ENCODE assay signal across 8 mouse cellular contexts in genomic region chr9:122885385-122885784, GRCm38 (mm10). TPM values are rescaled to one million over a fixed set of nuclear protein-coding genes. Genes with fewer than 3 reads are reported as not detected.
A peak's percentile ranks its signal among the peaks of the same experiment; 100 is the strongest.
DNase-seq lines count a peak whose midpoint lies in the region; ATAC-seq and TF ChIP-seq lines count a peak whose summit lies in the region.

Gene Zkscan7, plus strand, starts transcription at chr9:122885685.

- peak within 1 kb of the TSS; percentile 84 for H3K4me2 ChIP-seq in kidney, embryonic 14.5 days (replicated peaks; ENCODE audit: low read depth, low read length)
- H3K4me2 ChIP-seq in embryonic facial prominence, embryonic 12.5 days (replicated peaks): peak within 1 kb of the TSS; percentile 77
- H3K4me2 ChIP-seq in hindbrain, embryonic 15.5 days: peak within 1 kb of the TSS; percentile 84
- peak within 1 kb of the TSS; percentile 88 for H3K4me2 ChIP-seq in midbrain, embryonic 15.5 days

- ATAC-seq in kidney, embryonic 14.5 days (ENCODE audit: low FRiP score, low TSS enrichment): no peak
- no peak for ATAC-seq in embryonic facial prominence, embryonic 12.5 days (ENCODE audit: insufficient number of reproducible peaks, insufficient read depth, low FRiP score, low TSS enrichment)
- ATAC-seq in hindbrain, embryonic 15.5 days (ENCODE audit: low FRiP score, low read depth): no peak
- ATAC-seq in midbrain, embryonic 15.5 days (replicated peaks): no peak

- H3K36me3 ChIP-seq in kidney, embryonic 14.5 days (ENCODE audit: control insufficient read depth, insufficient read depth, low read length): no peaks in the 10 kb centered on the region; the same call in 1 of the 2 replicates
- peaks cover 5% of the 10 kb centered on the region; the same call in 1 of the 2 replicates for H3K36me3 ChIP-seq in embryonic facial prominence, embryonic 12.5 days
- H3K36me3 ChIP-seq in hindbrain, embryonic 15.5 days: no peaks in the 10 kb centered on the region; the same call in 1 of the 2 replicates
- 0 out of 2 replicates have a peak, but pooled peaks cover 2% of the 10 kb centered on the region for H3K36me3 ChIP-seq in midbrain, embryonic 15.5 days (replicated peaks)
- no peaks in the 10 kb centered on the region for H3K36me3 ChIP-seq in thymus, adult 2 months (ENCODE audit: control insufficient read depth, insufficient read depth, low read length)

- no peak for TF ChIP-seq POLR2A in thymus, adult 2 months (IDR thresholded peaks at IDR 0.05; ENCODE audit: control insufficient read depth, extremely low read depth, insufficient read depth, low read length, poor library complexity)

- no peak for DNase-seq in kidney, postnatal 25 days
- no peak for DNase-seq in thymus, adult 2 months
- no peak for DNase-seq in left cerebral cortex, adult 8-10 months (ENCODE audit: low spot score in 2 of 2)
- no peak for DNase-seq in T-cell, adult 2 months (ENCODE audit: low spot score)

- no peak for TF ChIP-seq CTCF in thymus, adult 2 months (IDR thresholded peaks at IDR 0.05; ENCODE audit: borderline replicate concordance, control insufficient read depth, extremely low read depth, insufficient read depth, low read length, poor library complexity)

- 0 out of 2 replicates have a peak, but pooled peaks cover 3% of the 10 kb centered on the region for H3K9me3 ChIP-seq in kidney, embryonic 14.5 days (ENCODE audit: control insufficient read depth, low read length)
- no peaks in the 10 kb centered on the region for H3K9me3 ChIP-seq in embryonic facial prominence, embryonic 12.5 days
- H3K9me3 ChIP-seq in hindbrain, embryonic 15.5 days: no peaks in the 10 kb centered on the region
- no peaks in the 10 kb centered on the region for H3K9me3 ChIP-seq in midbrain, embryonic 15.5 days

- H3K27me3 ChIP-seq in kidney, embryonic 14.5 days (ENCODE audit: control insufficient read depth, insufficient read depth, low read length): no peaks in the 10 kb centered on the region
- H3K27me3 ChIP-seq in embryonic facial prominence, embryonic 12.5 days: no peaks in the 10 kb centered on the region
- H3K27me3 ChIP-seq in hindbrain, embryonic 15.5 days: no peaks in the 10 kb centered on the region
- no peaks in the 10 kb centered on the region for H3K27me3 ChIP-seq in midbrain, embryonic 15.5 days (replicated peaks)
- no peaks in the 10 kb centered on the region for H3K27me3 ChIP-seq in thymus, adult 2 months (ENCODE audit: control insufficient read depth, insufficient read depth, low read length)

- H3K9ac ChIP-seq in kidney, embryonic 14.5 days (ENCODE audit: low read depth, low read length): no peak within 1 kb of the TSS
- no peak within 1 kb of the TSS for H3K9ac ChIP-seq in embryonic facial prominence, embryonic 12.5 days
- H3K9ac ChIP-seq in hindbrain, embryonic 15.5 days: no peak within 1 kb of the TSS
- H3K9ac ChIP-seq in midbrain, embryonic 15.5 days: peak within 1 kb of the TSS; percentile 84; the same call in 1 of the 2 replicates

- H3K4me3 ChIP-seq in kidney, embryonic 14.5 days (ENCODE audit: low read length): peak within 1 kb of the TSS; percentile 82
- H3K4me3 ChIP-seq in embryonic facial prominence, embryonic 12.5 days: peak within 1 kb of the TSS; percentile 76
- H3K4me3 ChIP-seq in hindbrain, embryonic 15.5 days: peak within 1 kb of the TSS; percentile 89
- H3K4me3 ChIP-seq in midbrain, embryonic 15.5 days: peak within 1 kb of the TSS; percentile 96
- H3K4me3 ChIP-seq in thymus, adult 2 months (ENCODE audit: control insufficient read depth, insufficient read depth, low read length): no peak within 1 kb of the TSS

- H3K4me1 ChIP-seq in kidney, embryonic 14.5 days (ENCODE audit: control insufficient read depth, insufficient read depth, low read length): 0 out of 2 replicates have a peak, but pooled peaks cover 2% of the 10 kb centered on the region
- H3K4me1 ChIP-seq in embryonic facial prominence, embryonic 12.5 days: peaks cover 4% of the 10 kb centered on the region; the same call in 1 of the 2 replicates
- H3K4me1 ChIP-seq in hindbrain, embryonic 15.5 days (replicated peaks): peaks cover 14% of the 10 kb centered on the region
- H3K4me1 ChIP-seq in midbrain, embryonic 15.5 days: peaks cover 13% of the 10 kb centered on the region
- H3K4me1 ChIP-seq in thymus, adult 2 months (replicated peaks; ENCODE audit: control insufficient read depth, insufficient read depth, low read length): peaks cover 2% of the 10 kb centered on the region; the same call in 1 of the 2 replicates

- H3K27ac ChIP-seq in kidney, embryonic 14.5 days (ENCODE audit: low read depth, low read length): no peak within 1 kb of the TSS
- H3K27ac ChIP-seq in embryonic facial prominence, embryonic 12.5 days: no peak within 1 kb of the TSS
- H3K27ac ChIP-seq in hindbrain, embryonic 15.5 days (replicated peaks): peak within 1 kb of the TSS; percentile 82
- peak within 1 kb of the TSS; percentile 77 for H3K27ac ChIP-seq in midbrain, embryonic 15.5 days
- H3K27ac ChIP-seq in thymus, adult 2 months (ENCODE audit: control insufficient read depth, insufficient read depth, low read length): no peak within 1 kb of the TSS

- 89% methylated on average over 3 of the region's 3 CpGs for WGBS in kidney, embryonic 14.5 days
- WGBS in embryonic facial prominence, embryonic 12.5 days: 87% methylated on average over 3 of the region's 3 CpGs
- WGBS in hindbrain, embryonic 15.5 days: 87% methylated on average over 3 of the region's 3 CpGs
- 78% methylated on average over 3 of the region's 3 CpGs for WGBS in midbrain, embryonic 15.5 days
- WGBS in thymus, adult 2 months: 94% methylated on average over 3 of the region's 3 CpGs

RNA-seq across cellular contexts. Expression of gene Zkscan7, which starts in this region (rescaled TPM):
- 3.3 and 3.6 TPM in 2 replicates for polyA plus RNA-seq in kidney, embryonic 14.5 days (2014; fragmentation: Nextera tagmentation; extraction: Ambion mirVana)
- polyA plus RNA-seq in embryonic facial prominence, embryonic 12.5 days (2016; fragmentation: Nextera tagmentation; extraction: Ambion mirVana): 3.9 and 4.3 TPM in 2 replicates
- 3.3 and 4.5 TPM in 2 replicates for polyA plus RNA-seq in hindbrain, embryonic 15.5 days (2015; fragmentation: Nextera tagmentation; extraction: Ambion mirVana)
- 5.0 and 5.1 TPM in 2 replicates for polyA plus RNA-seq in midbrain, embryonic 15.5 days (2015; fragmentation: Nextera tagmentation; extraction: Ambion mirVana)
- polyA plus RNA-seq in thymus, adult 2 months (2012; rRNA removed): 2.8 and 3.0 TPM in 2 replicates
- 1 to 10 TPM; 5.1 to 5.7 (median 5.5) TPM for total RNA-seq in left cerebral cortex, adult 8-10 months (2022)

Comparison
In these comparisons a context has a peak if more than half of its experiments do, and no peak if none do; other contexts are left out.
1. H3K27ac ChIP-seq: peak in hindbrain, embryonic 15.5 days (single experiment) and midbrain, embryonic 15.5 days (single experiment); none in kidney, embryonic 14.5 days (single experiment), embryonic facial prominence, embryonic 12.5 days (single experiment) and thymus, adult 2 months (single experiment).
2. Peak in every context shown above with its lines, with median percentiles within 50 percentile points of each other: H3K4me2 ChIP-seq.